Mouse (Mus musculus) adipocyte (in vitro differentiated cells): ENCODE results near the gene Dnah11.

ENCODE experiments used
- DNase-seq: peaks from one replicate; pipeline ENCODE4 v3.0.0-alpha.2; 2016; ENCODE audit warnings: low spot score

The Dnah11 gene

GRCm38 (mm10) chr12:118198386-118199093, at the start of gene Dnah11:
TSS of gene Dnah11 (minus strand) at chr12:118199043.
- no peak for DNase-seq

GRCm38 (mm10) chr12:118221182-118221581, 22.3 kb upstream of the Dnah11 start:
- DNase-seq, result no peak

- DNase-seq, result no peak
Observed at GRCm38 (mm10) chr12:118220062-118220461, 21.2 kb upstream of the Dnah11 start.

GRCm38 (mm10) chr12:118212163-118212562, 13.3 kb upstream of the Dnah11 start:
- no peak for DNase-seq

GRCm38 (mm10) chr12:118196583-118196982, 2.3 kb downstream of the Dnah11 start:
- no peak for DNase-seq

- no peak for DNase-seq
Observed at GRCm38 (mm10) chr12:118189535-118189934, 9.3 kb downstream of the Dnah11 start.

GRCm38 (mm10) chr12:118187663-118188062, 11.2 kb downstream of the Dnah11 start:
- no peak for DNase-seq

- peak; percentile 17 for DNase-seq
Observed at GRCm38 (mm10) chr12:118186881-118187489, 11.9 kb downstream of the Dnah11 start.

- DNase-seq, result peak; percentile 4
Observed at GRCm38 (mm10) chr12:118186120-118186880, 12.5 kb downstream of the Dnah11 start.

GRCm38 (mm10) chr12:118184731-118185130, 14.1 kb downstream of the Dnah11 start:
- DNase-seq, result no peak

GRCm38 (mm10) chr12:118177756-118178155, 21.1 kb downstream of the Dnah11 start:
- no peak for DNase-seq

GRCm38 (mm10) chr12:118164785-118165184, 34.1 kb downstream of the Dnah11 start:
- no peak for DNase-seq

- no peak for DNase-seq
Observed at GRCm38 (mm10) chr12:118156986-118157385, 41.9 kb downstream of the Dnah11 start.

- DNase-seq, result no peak
Observed at GRCm38 (mm10) chr12:118147521-118148033, 51.3 kb downstream of the Dnah11 start.

- no peak for DNase-seq
Observed at GRCm38 (mm10) chr12:118128116-118128515, 70.7 kb downstream of the Dnah11 start.

GRCm38 (mm10) chr12:118119668-118120067, 79.2 kb downstream of the Dnah11 start:
- DNase-seq, result no peak

GRCm38 (mm10) chr12:118112599-118112998, 86.2 kb downstream of the Dnah11 start:
- DNase-seq, result peak; percentile 3

GRCm38 (mm10) chr12:118111896-118112295, 86.9 kb downstream of the Dnah11 start:
- no peak for DNase-seq

- DNase-seq, result no peak
Observed at GRCm38 (mm10) chr12:118107719-118108118, 91.1 kb downstream of the Dnah11 start.

- no peak for DNase-seq
Observed at GRCm38 (mm10) chr12:118104520-118104919, 94.3 kb downstream of the Dnah11 start.

- no peak for DNase-seq
Observed at GRCm38 (mm10) chr12:118099694-118100093, 99.1 kb downstream of the Dnah11 start.

- no peak for DNase-seq
Observed at GRCm38 (mm10) chr12:118098257-118098656, 100.6 kb downstream of the Dnah11 start.

GRCm38 (mm10) chr12:118094946-118095345, 103.9 kb downstream of the Dnah11 start:
- DNase-seq, result no peak
